Comparison of ENCODE assay signal across 8 mouse cellular contexts in genomic region chr13:67172991-67173722, GRCm38 (mm10). TPM values are rescaled to one million over a fixed set of nuclear protein-coding genes. Genes with fewer than 3 reads are reported as not detected.
DNase-seq lines count a peak whose midpoint lies in the region; ATAC-seq lines count a peak whose summit lies in the region.
"Not testable (repeated sequence)": the region's sequence is repeated elsewhere in the genome, so short reads cannot be mapped to it uniquely, and the experiment has no call there.

Gene Rsl1, plus strand, starts transcription at chr13:67173182.

- not testable (repeated sequence) for H3K9me3 ChIP-seq in intestine, embryonic 15.5 days

- intact Hi-C loops in gastrocnemius, postnatal 36 days (cut with DNase I); left cerebral cortex, postnatal 14 days (cut with DNase I): not testable (repeated sequence)

- DNase-seq in adrenal gland, adult 18-20 months (ENCODE audit: low spot score in 2 of 2) = peak; percentile 66 to 67
- DNase-seq in embryo, embryonic 11.5 days (ENCODE audit: low read depth, low spot score) = peak; percentile 27
- peak; percentile 46 to 62 for DNase-seq in gastrocnemius, postnatal 36 days
- DNase-seq in left cerebral cortex, postnatal 14 days (ENCODE audit: low spot score in 2 of 2) = peak; percentile 68 to 74
- DNase-seq in right cerebral cortex, postnatal 14 days = peak; percentile 59
- peak; percentile 56 for DNase-seq in urinary bladder, postnatal 25 days (ENCODE audit: low spot score)

- H3K27ac ChIP-seq in intestine, embryonic 15.5 days = peak within 1 kb of the TSS; percentile 78

- not testable (repeated sequence) for H3K36me3 ChIP-seq in intestine, embryonic 15.5 days

- peak within 1 kb of the TSS; percentile 65 for H3K9ac ChIP-seq in intestine, embryonic 15.5 days

- H3K27me3 ChIP-seq in intestine, embryonic 15.5 days (replicated peaks) = not testable (repeated sequence)

- peak within 1 kb of the TSS; percentile 64 for H3K4me2 ChIP-seq in intestine, embryonic 15.5 days (replicated peaks)

- H3K4me1 ChIP-seq in intestine, embryonic 15.5 days (replicated peaks) = not testable (repeated sequence)

- under 1% methylated on average over 17 of the region's 17 CpGs for WGBS in intestine, embryonic 15.5 days

- peak; percentile 99 for ATAC-seq in intestine, embryonic 15.5 days
- peak; percentile 96 for ATAC-seq in megakaryocyte-erythroid progenitor cell, adult 5-6 weeks (replicated peaks; ENCODE audit: low FRiP score, low TSS enrichment, poor library complexity, severe bottlenecking)

- H3K4me3 ChIP-seq in intestine, embryonic 15.5 days (replicated peaks) = peak within 1 kb of the TSS; percentile 71

RNA-seq across cellular contexts. Expression of gene Rsl1, which starts in this region (rescaled TPM):
- 1 to 10 TPM; 7.9 TPM for total RNA-seq in adrenal gland, adult 18-20 months (2021)
- 1 to 10 TPM; 1.6 to 1.9 TPM for total RNA-seq in gastrocnemius, postnatal 36 days (2021)
- 7.5 and 7.8 TPM in 2 replicates for polyA plus RNA-seq in intestine, embryonic 15.5 days (2015; fragmentation: Nextera tagmentation; extraction: Ambion mirVana)
- 1 to 10 TPM; 3.7 to 5.3 TPM for total RNA-seq in left cerebral cortex, postnatal 14 days (2021)
- total RNA-seq in megakaryocyte-erythroid progenitor cell, adult 5-6 weeks (2014; fragmentation: Nextera tagmentation) = 0.25 and 2.0 TPM in 2 replicates
- total RNA-seq in megakaryocyte-erythroid progenitor cell, adult 5-6 weeks (2017) = 1.8 and 5.6 TPM in 2 replicates

Comparison
In these comparisons a context has a peak if more than half of its experiments do, and no peak if none do; other contexts are left out.
1. Peak in every context shown above with its lines: DNase-seq, ATAC-seq, H3K4me3 ChIP-seq and H3K27ac ChIP-seq.